Mouse (Mus musculus) brain, embryonic 14.5 days (tissue): ENCODE data around the gene Cldn12.

ENCODE experiments used
- CTCF ChIP-seq: fragments of 200-500 bp; IDR thresholded peaks from 2 replicates; pipeline ENCODE4 v1.5.1; 2012; ENCODE audit warnings: inconsistent platforms, mild to moderate bottlenecking, moderate library complexity, borderline replicate concordance; ENCODE audit not compliant: insufficient read depth, insufficient read length; ENCODE audit errors: extremely low read depth
- POLR2A ChIP-seq: fragments of 200-500 bp; IDR thresholded peaks from 2 replicates; pipeline ENCODE4 v1.6.1; 2012; ENCODE audit warnings: mild to moderate bottlenecking, inconsistent platforms, borderline replicate concordance; ENCODE audit not compliant: poor library complexity, insufficient read depth, insufficient read length, severe bottlenecking; ENCODE audit errors: extremely low read depth

DNA sequence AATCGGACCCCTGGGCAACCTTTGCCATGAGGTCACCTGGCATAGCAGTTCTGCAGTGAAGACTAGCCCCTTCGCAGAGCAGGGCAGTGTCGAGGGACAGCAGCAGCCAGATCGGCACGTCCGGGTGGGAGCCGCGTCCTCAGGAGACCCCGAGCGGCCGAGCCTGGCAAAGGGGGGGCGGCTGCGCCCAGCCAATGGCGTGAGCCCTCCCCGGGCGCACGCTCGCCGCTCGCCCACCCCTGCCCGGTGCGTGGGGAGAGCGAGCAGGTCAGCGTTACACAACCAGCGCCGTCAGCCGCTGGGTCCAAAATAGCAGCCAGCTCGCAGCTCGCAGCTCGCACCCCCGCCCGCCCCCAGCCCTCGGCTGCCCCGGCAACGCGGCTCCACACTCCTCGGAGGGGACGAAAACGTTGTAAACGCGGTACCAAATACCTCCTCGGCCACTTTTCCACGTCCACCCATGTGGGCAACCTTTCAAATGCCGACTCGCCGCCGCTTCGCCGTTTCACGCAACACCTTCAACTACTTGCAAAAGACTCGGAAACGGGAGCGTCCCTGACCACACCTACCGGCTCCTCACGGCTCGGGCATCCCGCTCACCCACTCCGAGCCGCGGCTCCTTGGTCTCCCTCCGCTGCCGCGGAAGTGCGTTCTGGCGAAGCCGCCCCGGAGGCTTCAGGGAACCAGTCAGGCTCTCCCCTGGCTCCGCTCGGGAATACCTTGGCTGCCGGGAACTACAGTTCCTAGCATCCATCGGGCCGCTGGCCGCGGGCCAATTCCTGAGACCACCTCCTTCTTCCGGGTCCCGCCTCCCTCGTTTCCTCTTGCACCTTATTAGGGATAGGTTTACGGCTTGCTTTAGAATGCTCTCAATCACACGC lies at the start of gene Cldn12:
- TF ChIP-seq POLR2A = peak; percentile 62; the same call in 1 of the 2 replicates
- no peak for TF ChIP-seq CTCF
